Mouse (Mus musculus) testis, postnatal 10 days (tissue): Measurements from ENCODE around the gene Ell.
A peak's percentile ranks its signal among the peaks of the same experiment; 100 is the strongest.

ENCODE experiments used
- DNase-seq: peaks from one replicate; pipeline ENCODE4 v3.0.0; 2021; ENCODE audit warnings: low spot score

Ell gene

GRCm38 (mm10) chr8:70615281-70615680 lies 76.0 kb downstream of the Ell start:
- no peak for DNase-seq

DNA sequence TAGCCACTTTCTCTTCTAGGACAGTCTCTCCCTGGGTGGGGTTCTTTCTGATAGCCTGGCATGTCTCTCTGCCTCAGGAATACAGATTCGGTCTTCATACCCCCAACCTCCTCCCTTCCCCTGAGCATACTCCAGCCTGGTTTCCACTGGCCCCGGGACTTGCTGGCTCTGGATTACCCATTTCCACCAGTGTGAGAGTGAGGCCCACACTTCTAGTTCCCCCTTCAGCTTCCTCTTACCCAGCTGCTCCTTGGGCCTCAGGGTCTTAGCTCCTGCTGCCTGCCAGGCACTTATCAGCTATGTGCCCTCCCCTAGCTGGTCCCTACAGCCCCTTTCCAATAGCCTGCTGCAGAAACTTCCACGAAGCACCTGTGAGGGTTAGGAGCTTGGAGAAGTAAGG lies 76.6 kb downstream of the Ell start, which contains the start of gene Lrrc25:
Lrrc25 (plus strand) TSS at position 262 of the 400 bp plus-strand sequence.
- DNase-seq = no peak

GRCm38 (mm10) chr8:70616645-70617044 lies 77.4 kb downstream of the Ell start:
- DNase-seq = no peak

DNA sequence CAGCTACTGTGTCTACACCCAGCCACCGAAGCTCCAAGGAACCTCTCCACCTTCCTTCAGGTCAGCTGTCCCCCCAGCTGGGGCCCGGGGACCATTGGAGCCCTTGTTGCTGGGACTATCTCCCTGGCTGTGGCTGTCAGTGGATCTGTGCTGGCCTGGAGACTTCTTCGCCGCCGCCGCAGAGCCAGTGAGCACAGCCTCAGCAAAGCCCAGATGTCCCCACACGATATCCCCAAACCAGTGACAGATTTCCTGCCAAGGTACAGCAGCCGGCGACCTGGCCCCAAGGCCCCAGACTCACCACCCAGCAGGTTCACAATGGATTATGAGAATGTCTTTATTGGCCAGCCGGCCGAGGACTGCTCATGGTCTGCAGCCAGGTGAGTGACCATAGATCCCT lies 78.7 kb downstream of the Ell start:
- no peak for DNase-seq

- DNase-seq = no peak
Measured at GRCm38 (mm10) chr8:70618888-70619334, 79.7 kb downstream of the Ell start.

- DNase-seq = no peak
Measured at GRCm38 (mm10) chr8:70622220-70622619, 83.0 kb downstream of the Ell start.

GRCm38 (mm10) chr8:70625104-70625503 lies 85.8 kb downstream of the Ell start:
- peak; percentile 75 for DNase-seq

DNA sequence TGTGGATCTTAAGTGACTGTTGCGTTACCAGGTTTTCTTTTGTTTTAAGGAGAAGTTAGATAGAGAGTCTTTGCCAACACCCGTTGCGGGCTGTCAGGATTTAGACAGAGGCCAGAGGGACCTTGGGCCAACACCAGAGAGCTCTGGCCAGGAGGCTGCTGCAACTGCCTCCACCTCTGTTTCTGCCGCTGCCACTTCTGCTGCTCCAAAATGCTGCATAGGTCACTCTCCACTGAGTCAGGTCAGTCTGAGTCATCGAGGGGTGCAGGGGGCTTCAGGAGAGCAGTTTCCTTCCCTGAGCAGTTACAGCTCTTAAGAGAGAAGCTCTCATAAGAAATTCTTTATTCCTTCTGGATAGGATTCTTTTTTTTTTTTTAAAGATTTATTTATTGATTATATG lies 87.8 kb downstream of the Ell start:
- DNase-seq = no peak

- DNase-seq = no peak
Measured at GRCm38 (mm10) chr8:70628986-70629490, 89.8 kb downstream of the Ell start.

GRCm38 (mm10) chr8:70629574-70630531 lies 90.6 kb downstream of the Ell start:
- DNase-seq = peak; percentile 89

- peak; percentile 84 for DNase-seq
Measured at GRCm38 (mm10) chr8:70630532-70631381, 91.5 kb downstream of the Ell start.

DNA sequence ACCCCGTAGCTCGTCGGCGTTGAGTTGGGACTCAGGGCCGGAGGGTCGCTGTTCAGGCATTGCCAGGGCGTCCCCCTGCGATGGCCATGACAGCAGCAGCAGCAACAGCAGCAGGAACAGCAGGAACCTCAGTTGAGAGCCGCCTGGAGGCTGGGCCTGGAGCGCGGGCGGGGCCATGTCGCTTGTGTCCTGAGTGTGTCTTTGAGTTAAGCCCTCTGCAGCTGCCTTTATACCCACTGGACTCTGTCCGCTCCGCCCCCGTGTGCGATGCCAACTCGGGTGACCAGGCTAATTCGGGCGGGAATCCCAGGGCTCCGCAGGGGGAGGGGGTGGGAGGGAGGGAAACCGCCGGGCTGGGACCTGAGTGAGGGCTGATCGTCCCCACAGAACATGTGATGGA lies 92.2 kb downstream of the Ell start:
- peak; percentile 62 for DNase-seq

DNA sequence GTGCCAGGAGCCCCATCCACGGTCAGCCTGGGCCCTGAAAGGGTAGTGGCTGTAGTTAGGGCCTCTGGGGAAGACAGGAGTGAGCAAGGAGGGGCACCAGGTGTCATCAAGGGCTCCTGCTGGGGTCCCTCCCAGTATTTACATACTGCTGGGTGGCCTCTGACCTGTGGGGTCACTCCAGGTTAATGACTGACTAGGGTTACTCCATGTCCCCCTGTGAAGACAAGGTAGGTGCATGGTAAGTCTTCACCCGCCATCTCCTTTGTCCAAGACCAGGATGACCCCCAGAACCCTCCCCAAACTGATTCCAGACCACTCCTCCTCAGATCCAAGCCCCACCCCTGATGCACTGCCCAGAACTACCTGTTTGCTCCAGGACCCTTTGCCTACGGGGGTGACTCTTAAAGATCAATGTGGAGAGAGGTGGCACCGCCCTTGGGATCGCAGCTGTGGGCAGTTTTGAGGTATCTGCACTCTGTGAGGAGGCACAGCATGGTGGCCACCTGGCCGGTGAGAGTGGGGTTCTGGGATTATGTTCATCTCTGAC lies 93.2 kb downstream of the Ell start, which contains the start of gene Gdf15:
Gdf15 (minus strand) TSS at position 111 of the 547 bp plus-strand sequence.
- DNase-seq = no peak

DNA sequence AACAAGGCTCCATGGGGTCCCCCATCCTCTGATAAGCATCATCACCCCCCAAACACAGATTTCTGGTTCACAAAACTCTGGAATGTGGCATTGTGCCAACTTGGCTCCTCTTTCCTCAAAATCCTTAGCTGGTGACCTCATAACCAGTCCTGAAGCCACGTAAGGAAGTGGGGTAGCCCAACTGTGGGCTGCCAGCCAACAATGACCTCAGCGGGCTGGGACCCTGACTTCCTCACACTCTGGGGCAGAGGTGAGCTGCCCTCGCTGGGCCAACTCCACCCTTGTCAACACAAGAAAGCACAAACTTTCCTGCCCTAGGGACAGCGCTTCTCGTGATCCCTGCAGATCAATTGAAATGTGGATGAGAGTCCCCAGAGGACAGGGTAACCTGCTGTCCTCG lies 94.8 kb downstream of the Ell start:
- peak; percentile 71 for DNase-seq

GRCm38 (mm10) chr8:70635527-70635926 lies 96.3 kb downstream of the Ell start:
- DNase-seq = no peak

DNA sequence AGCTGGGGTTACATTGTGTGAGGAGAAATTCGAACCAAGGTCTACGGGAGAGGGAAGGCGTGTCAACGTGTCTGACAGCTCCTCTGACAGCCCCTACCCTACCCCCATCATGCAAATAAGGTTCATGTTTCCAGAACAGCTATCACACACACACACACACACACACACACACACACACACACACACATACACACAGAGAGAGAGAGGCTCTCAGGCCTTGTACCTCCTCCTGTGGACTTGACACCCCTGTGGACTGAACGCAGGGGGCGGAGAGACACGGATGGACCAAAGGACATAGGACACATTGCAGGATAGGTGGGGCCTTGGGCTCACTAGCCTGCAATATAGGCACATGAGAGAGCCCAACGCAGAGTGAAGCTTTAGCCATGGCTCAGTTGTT lies 97.6 kb downstream of the Ell start:
- no peak for DNase-seq

GRCm38 (mm10) chr8:70638752-70639151 lies 99.5 kb downstream of the Ell start:
- DNase-seq = no peak
